Mouse (Mus musculus): ENCODE data around the gene Gtf2b.

The Gtf2b gene

GRCm38 (mm10) chr3:142811582-142811981 lies 46.7 kb downstream of the Gtf2b start:
- in situ Hi-C loops (cut with MboI, MseI): no loop called here

- in situ Hi-C loops (cut with MboI, MseI): no loop called here
Measured at GRCm38 (mm10) chr3:142817506-142817905, 52.7 kb downstream of the Gtf2b start.

GRCm38 (mm10) chr3:142823606-142824005 lies 58.8 kb downstream of the Gtf2b start:
- in situ Hi-C loops (cut with MboI, MseI): loop anchor here (5.0 kb wide), 1 partner anchor 46 kb away; no protein-coding TSS in a partner anchor

- in situ Hi-C loops (cut with MboI, MseI): no loop called here
Measured at GRCm38 (mm10) chr3:142826449-142827146, 61.8 kb downstream of the Gtf2b start.

- in situ Hi-C loops (cut with MboI, MseI): no loop called here
Measured at GRCm38 (mm10) chr3:142832910-142833309, 68.1 kb downstream of the Gtf2b start.
